Mouse (Mus musculus): ENCODE results near the gene Elob.
A peak's percentile ranks its signal among the peaks of the same experiment; 100 is the strongest.

The Elob gene

GRCm38 (mm10) chr17:23823614-23824013, 5.3 kb downstream of the Elob start:
- DNase-seq (ENCODE audit: low read depth) = no peak

GRCm38 (mm10) chr17:23823018-23823417, 5.9 kb downstream of the Elob start:
- DNase-seq (ENCODE audit: low read depth) = no peak

- no peak for DNase-seq (ENCODE audit: low read depth)
These were observed 6.8 kb downstream of the Elob start for GRCm38 (mm10) chr17:23822094-23822493.

GRCm38 (mm10) chr17:23820731-23821130, 8.2 kb downstream of the Elob start:
- DNase-seq (ENCODE audit: low read depth) = no peak

- no peak for DNase-seq (ENCODE audit: low read depth)
These were observed 9.7 kb downstream of the Elob start for GRCm38 (mm10) chr17:23819235-23819634.

- no peak for DNase-seq (ENCODE audit: low read depth)
These were observed 10.4 kb downstream of the Elob start for GRCm38 (mm10) chr17:23818579-23818978.

GRCm38 (mm10) chr17:23815641-23816040, 13.3 kb downstream of the Elob start:
- DNase-seq (ENCODE audit: low read depth) = no peak

GRCm38 (mm10) chr17:23807918-23808317, 21.0 kb downstream of the Elob start:
- no peak for DNase-seq (ENCODE audit: low read depth)

- DNase-seq (ENCODE audit: low read depth) = no peak
These were observed 22.1 kb downstream of the Elob start for GRCm38 (mm10) chr17:23806867-23807266.

GRCm38 (mm10) chr17:23804426-23805085, 24.4 kb downstream of the Elob start:
- no peak for DNase-seq (ENCODE audit: low read depth)

- DNase-seq (ENCODE audit: low read depth) = peak; percentile 73
These were observed 25.4 kb downstream of the Elob start for GRCm38 (mm10) chr17:23803366-23804041.

- peak; percentile 97 for DNase-seq (ENCODE audit: low read depth)
These were observed 26.1 kb downstream of the Elob start for GRCm38 (mm10) chr17:23802746-23803365.

GRCm38 (mm10) chr17:23801627-23802026, 27.3 kb downstream of the Elob start:
- no peak for DNase-seq (ENCODE audit: low read depth)

GRCm38 (mm10) chr17:23797316-23797715, 31.6 kb downstream of the Elob start:
- no peak for DNase-seq (ENCODE audit: low read depth)

- DNase-seq (ENCODE audit: low read depth) = no peak
These were observed 33.6 kb downstream of the Elob start for GRCm38 (mm10) chr17:23795323-23795722.

- DNase-seq (ENCODE audit: low read depth) = no peak
These were observed 37.9 kb downstream of the Elob start for GRCm38 (mm10) chr17:23791079-23791357.

GRCm38 (mm10) chr17:23790269-23791078, 38.5 kb downstream of the Elob start, which contains the start of gene Srrm2:
Srrm2 (plus strand) TSS chr17:23790532.
- no peak for DNase-seq (ENCODE audit: low read depth)

GRCm38 (mm10) chr17:23789749-23790268, 39.1 kb downstream of the Elob start:
- DNase-seq (ENCODE audit: low read depth) = no peak

- DNase-seq (ENCODE audit: low read depth) = no peak
These were observed 40.0 kb downstream of the Elob start for GRCm38 (mm10) chr17:23788973-23789372.

GRCm38 (mm10) chr17:23786510-23786931, 42.4 kb downstream of the Elob start:
- DNase-seq (ENCODE audit: low read depth) = no peak

GRCm38 (mm10) chr17:23785561-23786471, 43.1 kb downstream of the Elob start, which contains the start of gene Flywch2:
Flywch2 (minus strand) TSS chr17:23786081.
- peak; percentile 75 for DNase-seq (ENCODE audit: low read depth)
